Mouse (Mus musculus) stomach, postnatal 0 days (tissue): ENCODE results near the gene Lmcd1. TPM values are rescaled to one million over a fixed set of nuclear protein-coding genes. Genes with fewer than 3 reads are reported as not detected.

ENCODE experiments used
- ATAC-seq: fragments of 200-750 bp; cut with Nextera tagmentation; 2 replicates; pipeline ENCODE4 v1.8.0; 2017; ENCODE audit not compliant: low FRiP score, low TSS enrichment
- DNase-seq: peaks from one replicate; pipeline ENCODE4 v3.0.0-alpha.2; 2016; ENCODE audit warnings: low spot score
- H3K27ac ChIP-seq: fragments of 300-500 bp; sonication (generic); replicated peaks from 2 replicates; pipeline ENCODE4 v1.5.1; 2014; ENCODE audit warnings: mild to moderate bottlenecking, control low read depth
- H3K27me3 ChIP-seq: fragments of 300-500 bp; sonication (generic); 2 replicates; pipeline ENCODE4 v1.6.1; 2014; ENCODE audit warnings: low read length; ENCODE audit not compliant: control insufficient read depth, insufficient read depth
- H3K36me3 ChIP-seq: fragments of 300-500 bp; sonication (generic); 2 replicates; pipeline ENCODE4 v1.6.1; 2014; ENCODE audit warnings: low read length, mixed read lengths; ENCODE audit not compliant: control insufficient read depth, insufficient read depth
- H3K4me1 ChIP-seq: fragments of 300-500 bp; sonication (generic); replicated peaks from 2 replicates; pipeline ENCODE4 v1.6.1; 2014; ENCODE audit warnings: antibody characterized with exemption; ENCODE audit not compliant: control insufficient read depth, insufficient read depth
- H3K4me2 ChIP-seq: fragments of 300-500 bp; sonication (generic); replicated peaks from 2 replicates; pipeline ENCODE4 v1.6.1; 2014; ENCODE audit warnings: low read depth, mild to moderate bottlenecking, control low read depth, moderate library complexity
- H3K4me3 ChIP-seq: fragments of 300-500 bp; sonication (generic); 2 replicates; pipeline ENCODE4 v1.5.1; 2014; ENCODE audit warnings: low read depth, low read length, control low read depth
- H3K9ac ChIP-seq: fragments of 300-500 bp; sonication (generic); 2 replicates; pipeline ENCODE4 v1.6.1; 2014; ENCODE audit warnings: mild to moderate bottlenecking, low read length, control low read depth, mixed read lengths
- H3K9me3 ChIP-seq: fragments of 300-500 bp; sonication (generic); 2 replicates; pipeline ENCODE4 v1.6.1; 2016; ENCODE audit warnings: low read length; ENCODE audit not compliant: control insufficient read depth
- CTCF ChIP-seq: IDR thresholded peaks from 2 replicates; pipeline ENCODE4 v1.5.1; 2016; ENCODE audit warnings: antibody characterized with exemption, low read depth, mild to moderate bottlenecking, moderate library complexity
- EP300 ChIP-seq: optimal IDR thresholded peaks from 2 replicates; pipeline ENCODE3; 2016; ENCODE audit warnings: antibody characterized with exemption
- WGBS: fragments of 180-500 bp; shearing (Covaris S2); extraction: QIAGEN DNeasy Blood & Tissue Kit; methylation state at CpG from one replicate; pipeline ENCODE4 v1.1.7; 2014; 5-methylcytosine and 5-hydroxymethylcytosine counted together
- polyA plus RNA-seq: library from polyadenylated mRNA; unstranded; fragments of >200 nt; fragmentation: Nextera tagmentation; extraction: Ambion mirVana; gene quantifications from 2 replicates; pipeline ENCODE4 v1.2.1, GENCODE M21; 2015

The Lmcd1 gene
- polyA plus RNA-seq, 1 experiment from 2014 or later = 13.2 TPM

DNA sequence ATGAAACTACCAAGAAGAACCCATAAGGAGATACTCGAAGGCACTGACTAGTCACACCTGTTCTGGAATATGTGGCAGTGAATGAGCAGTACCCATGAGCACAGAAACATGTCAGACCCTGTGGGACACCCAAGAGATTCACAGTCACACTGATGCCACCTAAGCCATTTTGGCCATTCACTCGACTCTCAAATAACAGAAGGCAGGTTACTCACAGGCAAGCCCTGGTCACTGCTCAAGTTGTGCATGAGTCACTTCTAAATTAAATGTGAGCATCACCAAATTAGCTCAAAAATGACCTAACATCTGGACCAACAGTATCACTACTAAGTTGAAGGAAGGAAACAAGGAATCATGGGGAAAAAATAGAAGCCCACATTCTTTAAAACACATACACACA, 18.6 kb upstream of the Lmcd1 start:
- H3K4me3 ChIP-seq = no peak overlapping the region
- H3K9ac ChIP-seq = no peak overlapping the region
- H3K27ac ChIP-seq = no peak overlapping the region
- H3K4me2 ChIP-seq = no peak overlapping the region
- H3K4me1 ChIP-seq = no peaks in the 10 kb centered on the region
- no peak for DNase-seq
- 73% methylated on average over 2 of the region's 2 CpGs for WGBS
- no peaks in the 10 kb centered on the region for H3K36me3 ChIP-seq
- H3K27me3 ChIP-seq = no peaks in the 10 kb centered on the region
- no peak for ATAC-seq
- no peaks in the 10 kb centered on the region for H3K9me3 ChIP-seq
- no peak for TF ChIP-seq CTCF
- no peak for TF ChIP-seq EP300

GRCm38 (mm10) chr6:112255388-112256225, 18.0 kb upstream of the Lmcd1 start:
- H3K4me2 ChIP-seq = no peak overlapping the region
- no peak overlapping the region for H3K4me3 ChIP-seq
- H3K9me3 ChIP-seq = no peaks in the 10 kb centered on the region
- no peaks in the 10 kb centered on the region for H3K27me3 ChIP-seq
- WGBS = 46% methylated on average over 11 of the region's 11 CpGs
- TF ChIP-seq CTCF (no peak), EP300 (no peak)
- no peak overlapping the region for H3K27ac ChIP-seq
- H3K4me1 ChIP-seq = no peaks in the 10 kb centered on the region
- H3K9ac ChIP-seq = no peak overlapping the region
- no peaks in the 10 kb centered on the region for H3K36me3 ChIP-seq
- DNase-seq = no peak
- no peak for ATAC-seq

- Histone ChIP-seq H3K27me3 (no peaks in the 10 kb centered on the region), H3K4me3 (no peak overlapping the region), H3K27ac (no peak overlapping the region), H3K4me2 (no peak overlapping the region), H3K36me3 (no peaks in the 10 kb centered on the region), H3K9ac (no peak overlapping the region), H3K4me1 (no peaks in the 10 kb centered on the region), H3K9me3 (no peaks in the 10 kb centered on the region)
- ATAC-seq = no peak
- WGBS = 78% methylated on average over 6 of the region's 6 CpGs
- TF ChIP-seq CTCF (no peak), EP300 (no peak)
- DNase-seq = no peak
These were observed 17.0 kb upstream of the Lmcd1 start for GRCm38 (mm10) chr6:112256599-112256998.

GRCm38 (mm10) chr6:112261089-112261488, 12.5 kb upstream of the Lmcd1 start:
- TF ChIP-seq CTCF (no peak), EP300 (no peak)
- DNase-seq (no peak), ATAC-seq (no peak)
- H3K27me3 ChIP-seq = no peaks in the 10 kb centered on the region
- H3K4me1 ChIP-seq = no peaks in the 10 kb centered on the region
- no peak overlapping the region for H3K4me2 ChIP-seq
- H3K4me3 ChIP-seq = no peak overlapping the region
- no peaks in the 10 kb centered on the region for H3K9me3 ChIP-seq
- no peaks in the 10 kb centered on the region for H3K36me3 ChIP-seq
- H3K9ac ChIP-seq = no peak overlapping the region
- H3K27ac ChIP-seq = no peak overlapping the region

DNA sequence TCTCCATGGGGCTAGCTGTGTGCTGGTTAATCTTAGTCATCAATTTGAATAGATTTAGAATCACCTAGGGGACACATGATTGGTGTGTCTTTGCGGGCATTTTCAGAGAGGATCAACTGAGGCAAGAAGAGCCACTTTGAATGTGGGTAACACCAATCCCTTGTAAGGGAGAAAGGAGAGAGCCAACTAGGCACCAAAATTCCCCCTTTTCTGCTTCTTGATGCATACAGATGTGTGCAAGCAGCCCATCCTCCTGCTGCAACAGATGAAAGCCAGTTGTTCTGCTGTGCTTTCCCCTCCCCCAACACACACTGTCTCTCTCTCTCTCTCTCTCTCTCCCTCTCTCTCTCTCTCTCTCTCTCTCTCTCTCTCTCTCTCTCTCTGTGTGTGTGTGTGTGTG, 9.2 kb upstream of the Lmcd1 start:
- ATAC-seq (no peak), DNase-seq (no peak)
- 88% methylated on average over 1 of the region's 1 CpGs for WGBS
- Histone ChIP-seq H3K9ac (no peak overlapping the region), H3K36me3 (no peaks in the 10 kb centered on the region), H3K4me1 (no peaks in the 10 kb centered on the region), H3K27ac (no peak overlapping the region), H3K4me2 (no peak overlapping the region), H3K27me3 (no peaks in the 10 kb centered on the region), H3K9me3 (no peaks in the 10 kb centered on the region), H3K4me3 (no peak overlapping the region)
- TF ChIP-seq CTCF (no peak), EP300 (no peak)

- Histone ChIP-seq H3K36me3 (no peaks in the 10 kb centered on the region), H3K27me3 (no peaks in the 10 kb centered on the region), H3K9ac (no peak overlapping the region), H3K4me1 (no peaks in the 10 kb centered on the region), H3K4me2 (no peak overlapping the region), H3K4me3 (no peak overlapping the region), H3K9me3 (no peaks in the 10 kb centered on the region), H3K27ac (no peak overlapping the region)
- ATAC-seq (no peak), DNase-seq (no peak)
- TF ChIP-seq EP300 (no peak), CTCF (no peak)
- 47% methylated on average over 1 of the region's 1 CpGs for WGBS
These were observed 6.9 kb upstream of the Lmcd1 start for GRCm38 (mm10) chr6:112266631-112267030.
